In the genomic region with DNA sequence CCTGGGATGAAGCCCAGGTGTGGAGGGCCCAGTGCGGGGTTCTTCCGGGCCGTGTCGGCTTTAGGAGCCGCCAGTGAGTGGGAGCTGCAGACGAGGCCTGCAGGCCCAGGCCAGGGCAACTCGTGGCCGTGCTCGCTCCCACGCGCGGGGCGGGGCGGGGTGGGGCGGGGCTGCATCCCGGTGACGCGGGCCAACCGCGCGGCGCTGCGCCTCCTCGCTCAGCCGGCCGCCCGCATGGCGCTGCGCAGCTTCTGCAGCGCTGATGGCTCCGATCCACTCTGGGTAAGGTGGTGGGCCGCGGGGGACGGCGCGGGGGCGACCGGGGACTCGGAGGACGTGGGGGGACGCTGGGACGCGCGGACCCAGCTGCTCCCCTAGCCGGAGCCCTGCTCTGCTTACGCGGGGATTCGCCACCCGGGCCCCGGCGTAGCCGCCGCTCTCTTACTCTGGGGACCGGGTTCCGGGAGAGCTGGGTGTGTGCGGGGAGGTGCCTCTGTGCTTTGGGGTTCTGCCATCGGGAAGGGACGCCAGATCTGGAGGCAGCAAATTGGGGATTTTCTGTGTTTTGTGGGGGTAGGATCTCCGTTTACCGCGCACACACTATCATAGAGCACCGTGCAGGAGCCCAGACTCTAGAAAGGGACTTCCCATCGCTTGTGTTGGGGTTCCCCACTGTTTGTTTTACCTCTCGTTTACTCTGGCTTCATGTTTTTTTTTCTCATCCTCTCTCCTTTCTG, we compare ENCODE assay signal across 8 mouse cellular contexts. TPM values are rescaled to one million over a fixed set of nuclear protein-coding genes. Genes with fewer than 3 reads are reported as not detected.
A peak's percentile ranks its signal among the peaks of the same experiment; 100 is the strongest.
DNase-seq lines count a peak whose midpoint lies in the region; ATAC-seq and TF ChIP-seq lines count a peak whose summit lies in the region.

A gene (plus strand): TSS at position 197 of the 737 bp plus-strand sequence.

- DNase-seq in CD4-positive helper T cell, adult 2 months (ENCODE audit: low read depth, low spot score): peak; percentile 88
- peak; percentile 66 for DNase-seq in forebrain, embryonic 10.5 days (ENCODE audit: extremely low spot score, low spot score)
- DNase-seq in kidney, postnatal 25 days: peak; percentile 66 to 82
- DNase-seq in stomach, postnatal 0 days (ENCODE audit: low spot score): peak; percentile 89

- H3K4me3 ChIP-seq in brown adipose tissue, adult 24 weeks (ENCODE audit: insufficient read depth, low read depth, low read length): peak within 1 kb of the TSS; percentile 78
- H3K4me3 ChIP-seq in forebrain, embryonic 10.5 days: peak within 1 kb of the TSS; percentile 87
- H3K4me3 ChIP-seq in heart, embryonic 14.5 days (ENCODE audit: control insufficient read depth in 1 of 2, insufficient read depth in 1 of 2, low read depth in 1 of 2, low read length in 2 of 2): peak within 1 kb of the TSS; percentile 52 to 61
- H3K4me3 ChIP-seq in liver, embryonic 15.5 days (replicated peaks): peak within 1 kb of the TSS; percentile 76
- peak within 1 kb of the TSS; percentile 78 for H3K4me3 ChIP-seq in neural tube, embryonic 12.5 days
- H3K4me3 ChIP-seq in stomach, postnatal 0 days (ENCODE audit: low read depth, low read length): peak within 1 kb of the TSS; percentile 77

- TF ChIP-seq CTCF in stomach, postnatal 0 days (IDR thresholded peaks at IDR 0.05; ENCODE audit: low read depth): peak; percentile 43

- H3K4me2 ChIP-seq in heart, embryonic 14.5 days (ENCODE audit: low read length): peak within 1 kb of the TSS; percentile 96
- H3K4me2 ChIP-seq in liver, embryonic 15.5 days: peak within 1 kb of the TSS; percentile 92
- peak within 1 kb of the TSS; percentile 89 for H3K4me2 ChIP-seq in neural tube, embryonic 12.5 days (replicated peaks)
- H3K4me2 ChIP-seq in stomach, postnatal 0 days (replicated peaks; ENCODE audit: low read depth): peak within 1 kb of the TSS; percentile 66

- H3K4me1 ChIP-seq in brown adipose tissue, adult 24 weeks (ENCODE audit: control insufficient read depth, insufficient read depth, insufficient read length, low read length): peaks cover 21% of the 10 kb centered on the region; the same call in 1 of the 2 replicates
- peaks cover 17% of the 10 kb centered on the region for H3K4me1 ChIP-seq in forebrain, embryonic 10.5 days
- peaks cover 2 to 4% of the 10 kb centered on the region in 2 experiments; a peak in 1 of 4 replicates for H3K4me1 ChIP-seq in heart, embryonic 14.5 days (ENCODE audit: control insufficient read depth in 2 of 2, insufficient read depth in 2 of 2, low read length in 2 of 2)
- H3K4me1 ChIP-seq in liver, embryonic 15.5 days (replicated peaks): peaks cover 59% of the 10 kb centered on the region
- H3K4me1 ChIP-seq in neural tube, embryonic 12.5 days: peaks cover 12% of the 10 kb centered on the region
- H3K4me1 ChIP-seq in stomach, postnatal 0 days (replicated peaks; ENCODE audit: control insufficient read depth, insufficient read depth): peaks cover 10% of the 10 kb centered on the region

- H3K36me3 ChIP-seq in forebrain, embryonic 10.5 days (replicated peaks): no peaks in the 10 kb centered on the region
- H3K36me3 ChIP-seq in heart, embryonic 14.5 days (ENCODE audit: control insufficient read depth, insufficient read depth, low read length): no peaks in the 10 kb centered on the region
- no peaks in the 10 kb centered on the region for H3K36me3 ChIP-seq in liver, embryonic 15.5 days (replicated peaks)
- no peaks in the 10 kb centered on the region for H3K36me3 ChIP-seq in neural tube, embryonic 12.5 days
- no peaks in the 10 kb centered on the region for H3K36me3 ChIP-seq in stomach, postnatal 0 days (ENCODE audit: control insufficient read depth, insufficient read depth, low read length)

- H3K9ac ChIP-seq in heart, embryonic 14.5 days (ENCODE audit: low read length): peak within 1 kb of the TSS; percentile 74
- H3K9ac ChIP-seq in liver, embryonic 15.5 days: peak within 1 kb of the TSS; percentile 70
- peak within 1 kb of the TSS; percentile 70 for H3K9ac ChIP-seq in neural tube, embryonic 12.5 days
- H3K9ac ChIP-seq in stomach, postnatal 0 days (ENCODE audit: low read length): peak within 1 kb of the TSS; percentile 88

- H3K27ac ChIP-seq in brown adipose tissue, adult 24 weeks (replicated peaks; ENCODE audit: low read depth, low read length): peak within 1 kb of the TSS; percentile 41
- peak within 1 kb of the TSS; percentile 91 for H3K27ac ChIP-seq in forebrain, embryonic 10.5 days
- no peak within 1 kb of the TSS for H3K27ac ChIP-seq in heart, embryonic 14.5 days (replicated peaks in 1 of 2; ENCODE audit: control insufficient read depth in 1 of 2, insufficient read depth in 1 of 2, low read depth in 2 of 2, low read length in 2 of 2)
- no peak within 1 kb of the TSS for H3K27ac ChIP-seq in liver, embryonic 15.5 days (replicated peaks)
- H3K27ac ChIP-seq in neural tube, embryonic 12.5 days: no peak within 1 kb of the TSS
- peak within 1 kb of the TSS; percentile 69 for H3K27ac ChIP-seq in stomach, postnatal 0 days (replicated peaks)

- peak; percentile 78 for ATAC-seq in heart, embryonic 14.5 days (ENCODE audit: insufficient number of reproducible peaks, insufficient read depth, low FRiP score, low read depth)
- peak; percentile 88 for ATAC-seq in liver, embryonic 15.5 days (ENCODE audit: insufficient read depth)
- ATAC-seq in neural tube, embryonic 12.5 days (ENCODE audit: low FRiP score, low read depth): peak; percentile 98
- ATAC-seq in stomach, postnatal 0 days (ENCODE audit: low FRiP score, low TSS enrichment): peak; percentile 96

- TF ChIP-seq EP300 in stomach, postnatal 0 days (optimal IDR thresholded peaks at IDR 0.05): no peak

- no peaks in the 10 kb centered on the region for H3K9me3 ChIP-seq in forebrain, embryonic 10.5 days
- H3K9me3 ChIP-seq in heart, embryonic 14.5 days (ENCODE audit: control insufficient read depth, low read length): no peaks in the 10 kb centered on the region
- no peaks in the 10 kb centered on the region for H3K9me3 ChIP-seq in liver, embryonic 15.5 days (replicated peaks)
- H3K9me3 ChIP-seq in neural tube, embryonic 12.5 days: no peaks in the 10 kb centered on the region
- no peaks in the 10 kb centered on the region for H3K9me3 ChIP-seq in stomach, postnatal 0 days (ENCODE audit: control insufficient read depth, low read length)

- under 1% methylated on average over 64 of the region's 64 CpGs for WGBS in forebrain, embryonic 10.5 days
- 0% methylated on average over 46 of the region's 64 CpGs for WGBS in heart, embryonic 14.5 days
- WGBS in liver, embryonic 15.5 days (ENCODE audit: insufficient replicate concordance): under 1% methylated on average over 63 of the region's 64 CpGs
- under 1% methylated on average over 60 of the region's 64 CpGs for WGBS in neural tube, embryonic 12.5 days
- under 1% methylated on average over 50 of the region's 64 CpGs for WGBS in stomach, postnatal 0 days

- no peaks in the 10 kb centered on the region for H3K27me3 ChIP-seq in forebrain, embryonic 10.5 days (ENCODE audit: poor library complexity, severe bottlenecking)
- H3K27me3 ChIP-seq in heart, embryonic 14.5 days (ENCODE audit: control insufficient read depth, insufficient read depth, low read length): peaks cover 29% of the 10 kb centered on the region
- H3K27me3 ChIP-seq in liver, embryonic 15.5 days: no peaks in the 10 kb centered on the region
- H3K27me3 ChIP-seq in neural tube, embryonic 12.5 days (replicated peaks): no peaks in the 10 kb centered on the region
- no peaks in the 10 kb centered on the region for H3K27me3 ChIP-seq in stomach, postnatal 0 days (ENCODE audit: control insufficient read depth, insufficient read depth, low read length)

RNA-seq across cellular contexts. Expression of the gene that starts here (rescaled TPM):
- polyA plus RNA-seq in brown adipose tissue, adult 24 weeks (2012; ENCODE audit: insufficient read depth, insufficient read length, missing spikeins): 11.1 and 20.7 TPM in 2 replicates
- 9.8 and 10.4 TPM in 2 replicates for polyA plus RNA-seq in forebrain, embryonic 10.5 days (2016; fragmentation: Nextera tagmentation; extraction: Ambion mirVana)
- 2.0 and 3.3 TPM in 2 replicates for polyA plus RNA-seq in heart, embryonic 14.5 days (2014; fragmentation: Nextera tagmentation; extraction: Ambion mirVana)
- 2.2 and 2.3 TPM in 2 replicates for polyA plus RNA-seq in liver, embryonic 15.5 days (2015; fragmentation: Nextera tagmentation; extraction: Ambion mirVana)
- polyA plus RNA-seq in neural tube, embryonic 12.5 days (2016; fragmentation: Nextera tagmentation; extraction: Ambion mirVana): 7.5 and 9.3 TPM in 2 replicates
- 7.0 and 7.1 TPM in 2 replicates for polyA plus RNA-seq in stomach, postnatal 0 days (2015; fragmentation: Nextera tagmentation; extraction: Ambion mirVana)

Comparison
In these comparisons a context has a peak if more than half of its experiments do, and no peak if none do; other contexts are left out.
1. H3K27ac ChIP-seq: peak in brown adipose tissue, adult 24 weeks (single experiment), forebrain, embryonic 10.5 days (single experiment) and stomach, postnatal 0 days (single experiment); none in heart, embryonic 14.5 days (0 of 2), liver, embryonic 15.5 days (single experiment) and neural tube, embryonic 12.5 days (single experiment).
2. Peak in every context shown above with its lines, with median percentiles within 50 percentile points of each other: DNase-seq, H3K4me3 ChIP-seq, ATAC-seq, H3K4me2 ChIP-seq and H3K9ac ChIP-seq.